In genomic region chr5:117143721-117144135, GRCm38 (mm10) we compare ENCODE assay signal across 9 mouse cellular contexts. TPM values are rescaled to one million over a fixed set of nuclear protein-coding genes. Genes with fewer than 3 reads are reported as not detected.
DNase-seq lines count a peak whose midpoint lies in the region; ATAC-seq and TF ChIP-seq lines count a peak whose summit lies in the region.
"Had no signal": no experiment of that assay in that cellular context is flagged by ENCODE, and none has a peak within 500 bp of the region (broad histone marks: within the 10 kb centered on the region; RNA-seq: fewer than 3 reads in every experiment).

No protein-coding gene starts in this region.

- no peak overlapping the region for H3K9ac ChIP-seq in liver, embryonic 15.5 days
- H3K9ac ChIP-seq: limb, embryonic 15.5 days had no signal

- DNase-seq in layer of hippocampus, postnatal 10 days (ENCODE audit: low spot score in 2 of 2): peak; percentile 30 to 54
- DNase-seq in layer of hippocampus, adult 9-10 months (ENCODE audit: low spot score): no peak
- DNase-seq in G1E (ENCODE audit: low spot score): no peak
- DNase-seq in thymus, adult 18-20 months: peak; percentile 51 to 55
- no peak for DNase-seq in urinary bladder, postnatal 10 days (ENCODE audit: low spot score)
- DNase-seq in frontal cortex, postnatal 10 days (ENCODE audit: low spot score in 2 of 2): no peak

- H3K4me1 ChIP-seq in G1E (ENCODE audit: insufficient read depth, low read depth, low read length): peaks cover 69% of the 10 kb centered on the region
- peaks cover 84% of the 10 kb centered on the region for H3K4me1 ChIP-seq in liver, embryonic 15.5 days (replicated peaks)

- no peaks in the 10 kb centered on the region for H3K27me3 ChIP-seq in G1E (ENCODE audit: insufficient read depth, low read length)
- no peaks in the 10 kb centered on the region for H3K27me3 ChIP-seq in liver, embryonic 15.5 days
- H3K27me3 ChIP-seq: limb, embryonic 15.5 days had no signal

- WGBS in liver, embryonic 15.5 days (ENCODE audit: insufficient replicate concordance): 42% methylated on average over 9 of the region's 9 CpGs

- H3K27ac ChIP-seq in liver, embryonic 15.5 days (replicated peaks): 0 out of 2 replicates have a peak overlapping the region, but pooled peaks have one; percentile 66
- H3K27ac ChIP-seq: limb, embryonic 15.5 days had no signal

- no peak overlapping the region for H3K4me3 ChIP-seq in G1E (ENCODE audit: low read depth, low read length)
- no peak overlapping the region for H3K4me3 ChIP-seq in liver, embryonic 15.5 days (replicated peaks)
- H3K4me3 ChIP-seq: limb, embryonic 15.5 days had no signal

- H3K36me3 ChIP-seq in G1E (replicated peaks): peaks cover 89% of the 10 kb centered on the region
- peaks cover 49% of the 10 kb centered on the region for H3K36me3 ChIP-seq in liver, embryonic 15.5 days (replicated peaks)
- H3K36me3 ChIP-seq: limb, embryonic 15.5 days had no signal

- peaks cover 9% of the 10 kb centered on the region for H3K9me3 ChIP-seq in G1E (replicated peaks)
- H3K9me3 ChIP-seq in liver, embryonic 15.5 days (replicated peaks): peaks cover 6% of the 10 kb centered on the region; the same call in 1 of the 2 replicates
- H3K9me3 ChIP-seq: limb, embryonic 15.5 days had no signal

- peak; percentile 59; the same call in 1 of the 2 replicates for TF ChIP-seq CTCF in G1E (IDR thresholded peaks at IDR 0.05; ENCODE audit: low read depth, low read length)

- peak; percentile 42 for ATAC-seq in G1E (ENCODE audit: extremely low read depth, insufficient number of reproducible peaks, low FRiP score, poor library complexity, severe bottlenecking)
- peak; percentile 65 for ATAC-seq in common myeloid progenitor, adult 5-6 weeks (replicated peaks; ENCODE audit: low read depth, poor library complexity, severe bottlenecking)
- ATAC-seq in liver, embryonic 15.5 days (ENCODE audit: insufficient read depth): peak; percentile 45

- H3K4me2 ChIP-seq in liver, embryonic 15.5 days: no peak overlapping the region
- H3K4me2 ChIP-seq: limb, embryonic 15.5 days had no signal

RNA-seq across cellular contexts. Expression of gene Taok3, which starts 23.8 kb away (rescaled TPM):
- total RNA-seq in layer of hippocampus, postnatal 10 days (2021): 10 to 100 TPM; 66.3 to 68.3 TPM
- total RNA-seq in G1E (2014; fragmentation: Nextera tagmentation) (213 and 225 TPM in 2 replicates), G1E (2017) (126 and 139 TPM in 2 replicates)
- polyA plus RNA-seq in G1E (2012): 57.5 and 58.4 TPM in 2 replicates
- 88.0 and 100 TPM in 2 replicates for total RNA-seq in common myeloid progenitor, adult 5-6 weeks (2017)
- 42.5 and 42.7 TPM in 2 replicates for polyA plus RNA-seq in liver, embryonic 15.5 days (2015; fragmentation: Nextera tagmentation; extraction: Ambion mirVana)

RNA-seq across cellular contexts. Expression of gene Suds3, which starts 27.8 kb away (rescaled TPM):
- total RNA-seq in layer of hippocampus, postnatal 10 days (2021): 100 to 1,000 TPM in 1 of 2 experiments, 10 to 100 TPM in 1; 96.6 to 101 TPM
- 27.3 and 36.3 TPM in 2 replicates for total RNA-seq in G1E (2014; fragmentation: Nextera tagmentation)
- total RNA-seq in G1E (2017): 83.3 and 92.8 TPM in 2 replicates
- polyA plus RNA-seq in G1E (2012): 56.2 and 61.0 TPM in 2 replicates
- 93.5 and 95.5 TPM in 2 replicates for total RNA-seq in common myeloid progenitor, adult 5-6 weeks (2017)
- polyA plus RNA-seq in liver, embryonic 15.5 days (2015; fragmentation: Nextera tagmentation; extraction: Ambion mirVana): 30.7 and 31.7 TPM in 2 replicates

Comparison
In these comparisons a context has a peak if more than half of its experiments do, and no peak if none do; other contexts are left out.
1. DNase-seq: peak in layer of hippocampus, postnatal 10 days (2 of 2) and thymus, adult 18-20 months (2 of 2); none in layer of hippocampus, adult 9-10 months (single experiment), G1E (single experiment), urinary bladder, postnatal 10 days (single experiment) and frontal cortex, postnatal 10 days (0 of 2).
2. Peak in every context shown above with its lines, with median percentiles within 50 percentile points of each other: ATAC-seq.